Mouse (Mus musculus) spleen, postnatal 36 days (tissue): ENCODE data around the gene Rbms1.
A peak's percentile ranks its signal among the peaks of the same experiment; 100 is the strongest.

Source experiments
- DNase-seq, 2 experiments: peaks; one replicate each; pipeline ENCODE4 v3.0.0; 2022; ENCODE audit warnings: low spot score in 2 of 2, mixed read lengths in 1 of 2

Rbms1 gene

GRCm38 (mm10) chr2:60809441-60809921 lies 153.5 kb downstream of the Rbms1 start:
- DNase-seq = no peak

GRCm38 (mm10) chr2:60808822-60809221 lies 154.2 kb downstream of the Rbms1 start:
- DNase-seq = no peak

GRCm38 (mm10) chr2:60807341-60808195 lies 155.4 kb downstream of the Rbms1 start:
- no peak for DNase-seq

GRCm38 (mm10) chr2:60804763-60805162 lies 158.2 kb downstream of the Rbms1 start:
- DNase-seq = no peak

- no peak for DNase-seq
These were observed 159.6 kb downstream of the Rbms1 start for GRCm38 (mm10) chr2:60803377-60803776.

GRCm38 (mm10) chr2:60802828-60803227 lies 160.2 kb downstream of the Rbms1 start:
- no peak for DNase-seq

- DNase-seq = no peak
These were observed 160.8 kb downstream of the Rbms1 start for GRCm38 (mm10) chr2:60802191-60802590.

GRCm38 (mm10) chr2:60801571-60802155 lies 161.3 kb downstream of the Rbms1 start:
- DNase-seq = no peak

- no peak for DNase-seq
These were observed 162.0 kb downstream of the Rbms1 start for GRCm38 (mm10) chr2:60800921-60801558.

- DNase-seq = no peak
These were observed 163.2 kb downstream of the Rbms1 start for GRCm38 (mm10) chr2:60799816-60800215.

GRCm38 (mm10) chr2:60798767-60799529 lies 164.0 kb downstream of the Rbms1 start:
- DNase-seq = no peak

GRCm38 (mm10) chr2:60796969-60797669 lies 165.9 kb downstream of the Rbms1 start:
- DNase-seq = no peak

- no peak for DNase-seq
These were observed 166.4 kb downstream of the Rbms1 start for GRCm38 (mm10) chr2:60796616-60796968.

- DNase-seq = no peak
These were observed 167.1 kb downstream of the Rbms1 start for GRCm38 (mm10) chr2:60795861-60796260.

GRCm38 (mm10) chr2:60792506-60792905 lies 170.5 kb downstream of the Rbms1 start:
- DNase-seq = no peak

GRCm38 (mm10) chr2:60789126-60789525 lies 173.9 kb downstream of the Rbms1 start:
- DNase-seq = no peak

GRCm38 (mm10) chr2:60788173-60788908 lies 174.7 kb downstream of the Rbms1 start:
- DNase-seq = no peak

GRCm38 (mm10) chr2:60787088-60787487 lies 175.9 kb downstream of the Rbms1 start:
- DNase-seq = no peak

GRCm38 (mm10) chr2:60786289-60786688 lies 176.7 kb downstream of the Rbms1 start:
- DNase-seq = no peak

- DNase-seq = peak; percentile 4 to 16
These were observed 188.5 kb downstream of the Rbms1 start for GRCm38 (mm10) chr2:60774501-60774900.

- no peak for DNase-seq
These were observed 189.4 kb downstream of the Rbms1 start for GRCm38 (mm10) chr2:60773592-60773991.
